Comparison of ENCODE assay signal across 14 mouse cellular contexts in genomic region chr15:64471597-64471996, GRCm38 (mm10).
"Had no signal": no experiment of that assay in that cellular context is flagged by ENCODE, and none has a peak within 500 bp of the region (broad histone marks: within the 10 kb centered on the region; RNA-seq: fewer than 3 reads in every experiment).

No protein-coding gene starts in this region.

- H3K27ac ChIP-seq: left cerebral cortex, adult 2 months; limb, embryonic 10.5 days; liver, embryonic 13.5 days; lung, embryonic 15.5 days; midbrain, embryonic 12.5 days; neural tube, embryonic 13.5 days; stomach, embryonic 15.5 days had no signal

- H3K9me3 ChIP-seq: limb, embryonic 10.5 days; liver, embryonic 13.5 days; lung, embryonic 15.5 days; midbrain, embryonic 12.5 days; neural tube, embryonic 13.5 days; stomach, embryonic 15.5 days had no signal

- DNase-seq: kidney, adult 9 months; kidney, postnatal 14 days; liver, embryonic 13.5 days; liver, postnatal 0 days; retina, postnatal 1 day; thymus, adult 2 months; thymus, postnatal 25 days had no signal

- ATAC-seq: liver, postnatal 0 days; midbrain, embryonic 16.5 days had no signal

- H3K4me3 ChIP-seq: left cerebral cortex, adult 2 months; limb, embryonic 10.5 days; liver, embryonic 13.5 days; lung, embryonic 15.5 days; midbrain, embryonic 12.5 days; neural tube, embryonic 13.5 days; stomach, embryonic 15.5 days had no signal

- H3K36me3 ChIP-seq: limb, embryonic 10.5 days; liver, embryonic 13.5 days; lung, embryonic 15.5 days; midbrain, embryonic 12.5 days; neural tube, embryonic 13.5 days; stomach, embryonic 15.5 days had no signal

- H3K4me1 ChIP-seq: limb, embryonic 10.5 days; liver, embryonic 13.5 days; lung, embryonic 15.5 days; midbrain, embryonic 12.5 days; neural tube, embryonic 13.5 days; stomach, embryonic 15.5 days had no signal

- H3K4me2 ChIP-seq: liver, embryonic 13.5 days; lung, embryonic 15.5 days; midbrain, embryonic 12.5 days; neural tube, embryonic 13.5 days; stomach, embryonic 15.5 days had no signal

- H3K9ac ChIP-seq: liver, embryonic 13.5 days; liver, postnatal 0 days; lung, embryonic 15.5 days; midbrain, embryonic 12.5 days; neural tube, embryonic 13.5 days; stomach, embryonic 15.5 days had no signal

- H3K27me3 ChIP-seq: liver, embryonic 13.5 days; lung, embryonic 15.5 days; midbrain, embryonic 12.5 days; neural tube, embryonic 13.5 days; stomach, embryonic 15.5 days had no signal
